Mouse (Mus musculus) heart, postnatal 0 days (tissue): Measurements from ENCODE around the gene Rlf. TPM values are rescaled to one million over a fixed set of nuclear protein-coding genes. Genes with fewer than 3 reads are reported as not detected.
"Not testable (repeated sequence)": the region's sequence is repeated elsewhere in the genome, so short reads cannot be mapped to it uniquely, and the experiment has no call there.

Source experiments
- ATAC-seq: fragments of 200-750 bp; cut with Nextera tagmentation; 2 replicates; pipeline ENCODE4 v1.8.0; 2017; ENCODE audit warnings: low read depth, moderate number of reproducible peaks, moderate library complexity; ENCODE audit not compliant: insufficient read depth
- DNase-seq: peaks from one replicate; pipeline ENCODE4 v3.0.0-alpha.2; 2016; ENCODE audit warnings: low spot score
- H3K27ac ChIP-seq: fragments of 300-500 bp; sonication (generic); 2 replicates; pipeline ENCODE4 v1.5.1; 2014; ENCODE audit warnings: low read depth, mild to moderate bottlenecking
- H3K27me3 ChIP-seq: fragments of 300-500 bp; sonication (generic); 2 replicates; pipeline ENCODE4 v1.6.1; 2014; ENCODE audit warnings: low read length, mixed read lengths; ENCODE audit not compliant: control insufficient read depth, insufficient read depth
- H3K36me3 ChIP-seq: fragments of 300-500 bp; sonication (generic); replicated peaks from 2 replicates; pipeline ENCODE4 v1.6.1; 2014; ENCODE audit warnings: low read length, mixed read lengths; ENCODE audit not compliant: control insufficient read depth, insufficient read depth
- H3K4me1 ChIP-seq: fragments of 300-500 bp; sonication (generic); 2 replicates; pipeline ENCODE4 v1.6.1; 2014; ENCODE audit warnings: antibody characterized with exemption; ENCODE audit not compliant: control insufficient read depth, insufficient read depth
- H3K4me2 ChIP-seq: fragments of 300-500 bp; sonication (generic); 2 replicates; pipeline ENCODE4 v1.6.1; 2014; ENCODE audit warnings: low read depth, mild to moderate bottlenecking, low read length, moderate library complexity
- H3K4me3 ChIP-seq: fragments of 300-500 bp; sonication (generic); 2 replicates; pipeline ENCODE4 v1.5.1; 2014; ENCODE audit warnings: low read depth, low read length
- H3K9ac ChIP-seq: fragments of 300-500 bp; sonication (generic); replicated peaks from 2 replicates; pipeline ENCODE4 v1.6.1; 2014; ENCODE audit warnings: low read depth, low read length, mixed read lengths
- H3K9me3 ChIP-seq: fragments of 300-500 bp; sonication (generic); replicated peaks from 2 replicates; pipeline ENCODE4 v1.6.1; 2016; ENCODE audit warnings: low read length; ENCODE audit not compliant: control insufficient read depth
- CTCF ChIP-seq: IDR thresholded peaks from 2 replicates; pipeline ENCODE4 v1.5.1; 2016; ENCODE audit warnings: antibody characterized with exemption, control low read depth, low read depth
- EP300 ChIP-seq: IDR thresholded peaks from 2 replicates; pipeline ENCODE4 v1.6.1; 2016; ENCODE audit warnings: antibody characterized with exemption, low read depth
- WGBS: fragments of 180-500 bp; shearing (Covaris S2); extraction: QIAGEN DNeasy Blood & Tissue Kit; methylation state at CpG from one replicate; pipeline ENCODE4 v1.1.7; 2014; 5-methylcytosine and 5-hydroxymethylcytosine counted together
- polyA plus RNA-seq: library from polyadenylated mRNA; unstranded; fragments of >200 nt; fragmentation: Nextera tagmentation; extraction: Ambion mirVana; gene quantifications from 2 replicates; pipeline ENCODE4 v1.2.1, GENCODE M21; 2015
- total RNA-seq: library from RNA; depleted of rRNA; stranded (reverse); fragments of >200 nt; gene quantifications from 2 replicates; pipeline ENCODE4 v1.2.3, GENCODE M21; 2014; ENCODE audit warnings: low replicate concordance

The Rlf gene
- total and polyA plus RNA-seq, 2 experiments from 2014 or later = 10.2 to 20.9 TPM

GRCm38 (mm10) chr4:121194736-121195135, 20.1 kb downstream of the Rlf start:
- Histone ChIP-seq H3K9me3 (no peaks in the 10 kb centered on the region), H3K27me3 (no peaks in the 10 kb centered on the region), H3K9ac (no peak overlapping the region), H3K4me2 (no peak overlapping the region), H3K4me1 (peaks cover 15% of the 10 kb centered on the region), H3K36me3 (peaks cover 3% of the 10 kb centered on the region), H3K27ac (no peak overlapping the region), H3K4me3 (no peak overlapping the region)
- no peak for ATAC-seq
- no peak for DNase-seq
- no peak for TF ChIP-seq EP300
- no peak for TF ChIP-seq CTCF

- H3K27ac ChIP-seq = no peak overlapping the region
- H3K27me3 ChIP-seq = no peaks in the 10 kb centered on the region
- no peak overlapping the region for H3K4me3 ChIP-seq
- peaks cover 21% of the 10 kb centered on the region for H3K36me3 ChIP-seq
- 67% methylated on average over 2 of the region's 2 CpGs for WGBS
- DNase-seq (no peak), ATAC-seq (no peak)
- TF ChIP-seq EP300 (no peak), CTCF (no peak)
- H3K9me3 ChIP-seq = no peaks in the 10 kb centered on the region
- no peaks in the 10 kb centered on the region; the same call in 1 of the 2 replicates for H3K4me1 ChIP-seq
- H3K9ac ChIP-seq = no peak overlapping the region
- no peak overlapping the region for H3K4me2 ChIP-seq
Measured at GRCm38 (mm10) chr4:121192306-121192705, 22.6 kb downstream of the Rlf start.

GRCm38 (mm10) chr4:121189341-121189740, 25.5 kb downstream of the Rlf start:
- Histone ChIP-seq H3K27ac (no peak overlapping the region), H3K36me3 (peaks cover 23% of the 10 kb centered on the region), H3K9ac (no peak overlapping the region), H3K4me1 (no peaks in the 10 kb centered on the region; the same call in 1 of the 2 replicates), H3K4me3 (no peak overlapping the region), H3K4me2 (no peak overlapping the region), H3K27me3 (no peaks in the 10 kb centered on the region), H3K9me3 (no peaks in the 10 kb centered on the region)
- TF ChIP-seq EP300 = no peak
- no peak for TF ChIP-seq CTCF
- ATAC-seq (no peak), DNase-seq (no peak)
- 88% methylated on average over 3 of the region's 3 CpGs for WGBS

GRCm38 (mm10) chr4:121179669-121180068, 35.2 kb downstream of the Rlf start:
- no peak overlapping the region for H3K9ac ChIP-seq
- peak overlapping the region; percentile 4; the same call in 1 of the 2 replicates for H3K4me2 ChIP-seq
- DNase-seq = peak; percentile 36
- TF ChIP-seq EP300 = no peak
- TF ChIP-seq CTCF = no peak
- ATAC-seq = peak; percentile 66; the same call in 1 of the 2 replicates
- peak overlapping the region; percentile 64 for H3K27ac ChIP-seq
- no peaks in the 10 kb centered on the region for H3K27me3 ChIP-seq
- H3K36me3 ChIP-seq = peaks cover 20% of the 10 kb centered on the region
- H3K9me3 ChIP-seq = peaks cover 7% of the 10 kb centered on the region; the same call in 1 of the 2 replicates
- no peak overlapping the region for H3K4me3 ChIP-seq
- 41% methylated on average over 3 of the region's 3 CpGs for WGBS
- H3K4me1 ChIP-seq = 0 out of 2 replicates have a peak, but pooled peaks cover 9% of the 10 kb centered on the region

GRCm38 (mm10) chr4:121167656-121168055, 47.2 kb downstream of the Rlf start:
- no peaks in the 10 kb centered on the region for H3K27me3 ChIP-seq
- no peak for TF ChIP-seq EP300
- TF ChIP-seq CTCF = no peak
- no peak for ATAC-seq
- peaks cover 60% of the 10 kb centered on the region for H3K36me3 ChIP-seq
- H3K4me2 ChIP-seq = no peak overlapping the region
- H3K4me3 ChIP-seq = no peak overlapping the region
- peaks cover 13% of the 10 kb centered on the region; the same call in 1 of the 2 replicates for H3K9me3 ChIP-seq
- no peak for DNase-seq
- H3K4me1 ChIP-seq = no peaks in the 10 kb centered on the region
- 0 out of 2 replicates have a peak overlapping the region, but pooled peaks have one; percentile 30 for H3K27ac ChIP-seq
- no peak overlapping the region for H3K9ac ChIP-seq
- 97% methylated on average over 2 of the region's 2 CpGs for WGBS

GRCm38 (mm10) chr4:121166697-121167096, 48.2 kb downstream of the Rlf start:
- not testable (repeated sequence) for H3K27ac ChIP-seq, H3K27me3 ChIP-seq, H3K4me1 ChIP-seq, H3K9ac ChIP-seq, DNase-seq, H3K4me3 ChIP-seq, H3K4me2 ChIP-seq
- Histone ChIP-seq H3K36me3 (peaks cover 60% of the 10 kb centered on the region), H3K9me3 (peaks cover 13% of the 10 kb centered on the region; the same call in 1 of the 2 replicates)
- peak; percentile 51; the same call in 1 of the 2 replicates for ATAC-seq
- WGBS = 26% methylated on average over 3 of the region's 5 CpGs
